Mouse (Mus musculus): ENCODE measurements around the gene Kcnh2.

Gene Kcnh2

GRCm38 (mm10) chr5:24344477-24345051, 6.8 kb downstream of the Kcnh2 start:
- peak; percentile 78 for DNase-seq

DNA sequence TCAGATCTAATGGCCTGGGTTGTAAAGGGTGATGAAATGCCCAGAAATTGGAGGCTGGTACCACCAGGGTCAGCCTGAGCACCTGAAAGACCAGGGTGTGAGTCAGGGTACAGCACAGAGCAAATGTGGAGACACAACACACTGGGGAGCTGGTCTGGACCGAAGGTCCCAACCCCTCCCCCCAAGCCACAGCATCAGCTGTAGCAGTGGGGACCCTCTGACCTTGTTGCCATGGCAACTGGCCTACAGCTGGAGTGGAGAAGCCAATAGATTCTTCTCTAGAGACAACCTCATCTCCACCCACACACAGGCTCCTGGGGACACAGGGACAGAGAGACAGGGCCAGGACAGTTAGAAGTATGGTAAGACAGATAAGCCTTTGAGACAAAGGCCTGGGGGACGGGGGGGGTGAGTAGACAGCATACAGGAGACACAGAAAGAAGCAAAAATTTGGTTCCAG, 7.4 kb downstream of the Kcnh2 start:
- DNase-seq = peak; percentile 30

- no peak for DNase-seq
Measured at GRCm38 (mm10) chr5:24343379-24343778, 8.0 kb downstream of the Kcnh2 start.

DNA sequence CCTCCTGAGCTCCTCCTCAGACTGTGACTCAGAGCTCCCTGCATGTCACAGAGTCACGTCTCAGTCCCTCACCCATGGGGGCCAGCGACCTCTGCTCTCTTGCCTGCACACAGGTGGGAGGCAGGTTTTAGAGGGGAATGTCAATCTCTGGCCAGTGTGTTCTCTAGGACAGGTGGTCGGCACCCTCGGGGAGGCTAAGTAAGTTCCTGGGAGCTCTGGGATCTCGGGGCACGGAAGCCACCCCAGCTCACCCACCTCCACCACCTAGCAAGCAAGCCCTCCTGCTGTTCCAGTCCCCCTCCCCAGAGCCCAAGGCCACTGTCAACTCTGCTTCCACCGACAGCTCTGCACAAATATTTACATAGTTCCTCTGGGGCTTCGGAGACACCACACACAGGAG, 8.4 kb downstream of the Kcnh2 start:
- no peak for DNase-seq

DNA sequence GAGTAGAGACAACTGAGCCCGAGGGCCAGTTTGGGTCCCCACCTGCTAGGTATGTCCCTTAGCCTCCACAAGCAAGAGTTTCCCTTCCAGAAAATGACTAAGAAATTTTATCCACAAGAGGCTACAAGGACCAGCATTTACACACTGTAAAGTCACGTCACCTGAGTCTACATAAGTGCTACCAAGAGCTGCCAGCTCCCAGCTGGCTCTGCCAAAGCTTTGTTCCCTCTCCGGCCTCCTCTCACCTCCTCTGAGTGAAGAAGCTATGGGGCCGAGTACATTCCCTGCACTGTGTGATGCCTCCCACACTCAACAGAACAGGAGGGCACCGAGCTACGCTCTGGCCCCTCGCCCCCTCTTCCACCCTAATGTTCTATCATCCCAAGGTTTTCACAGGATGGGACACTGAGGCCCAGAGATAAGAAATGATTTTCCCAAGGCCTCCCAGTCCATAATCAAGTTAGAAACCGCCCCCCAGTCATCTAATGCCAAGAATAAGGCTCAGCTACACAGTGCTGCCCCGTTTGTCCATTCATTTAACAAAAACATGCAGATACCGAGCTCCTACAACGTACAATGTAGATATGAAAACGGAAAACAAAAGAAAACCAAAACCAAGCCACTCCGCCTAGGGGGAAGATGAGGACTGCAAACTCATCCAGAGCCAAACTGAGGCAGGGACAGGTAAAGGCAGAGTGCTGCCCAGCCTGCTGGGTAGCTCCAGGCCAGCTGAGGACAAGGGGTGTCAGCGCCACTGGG, 9.0 kb downstream of the Kcnh2 start:
- no peak for DNase-seq

GRCm38 (mm10) chr5:24337821-24338220, 13.6 kb downstream of the Kcnh2 start:
- DNase-seq = no peak

DNA sequence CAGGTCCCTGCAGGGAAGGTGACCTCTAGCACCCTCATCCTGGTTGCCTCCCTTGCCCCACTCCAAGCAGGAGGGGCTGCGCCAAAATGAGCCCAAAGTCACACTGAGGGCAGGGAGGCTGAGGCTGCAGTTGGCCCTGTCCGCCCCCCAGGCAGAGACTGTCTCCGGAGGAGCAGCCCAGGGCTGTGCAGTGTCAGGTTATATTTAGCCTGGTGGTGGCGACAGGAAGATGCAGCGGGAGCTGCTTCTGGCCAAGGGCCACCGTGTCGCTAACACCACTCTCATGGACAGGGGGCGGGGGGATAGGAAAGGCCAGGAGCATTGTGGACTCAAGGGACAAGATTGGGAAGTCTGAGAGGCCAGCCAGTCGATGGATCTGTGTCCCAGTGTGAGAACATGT, 14.0 kb downstream of the Kcnh2 start:
- peak; percentile 86 for DNase-seq

DNA sequence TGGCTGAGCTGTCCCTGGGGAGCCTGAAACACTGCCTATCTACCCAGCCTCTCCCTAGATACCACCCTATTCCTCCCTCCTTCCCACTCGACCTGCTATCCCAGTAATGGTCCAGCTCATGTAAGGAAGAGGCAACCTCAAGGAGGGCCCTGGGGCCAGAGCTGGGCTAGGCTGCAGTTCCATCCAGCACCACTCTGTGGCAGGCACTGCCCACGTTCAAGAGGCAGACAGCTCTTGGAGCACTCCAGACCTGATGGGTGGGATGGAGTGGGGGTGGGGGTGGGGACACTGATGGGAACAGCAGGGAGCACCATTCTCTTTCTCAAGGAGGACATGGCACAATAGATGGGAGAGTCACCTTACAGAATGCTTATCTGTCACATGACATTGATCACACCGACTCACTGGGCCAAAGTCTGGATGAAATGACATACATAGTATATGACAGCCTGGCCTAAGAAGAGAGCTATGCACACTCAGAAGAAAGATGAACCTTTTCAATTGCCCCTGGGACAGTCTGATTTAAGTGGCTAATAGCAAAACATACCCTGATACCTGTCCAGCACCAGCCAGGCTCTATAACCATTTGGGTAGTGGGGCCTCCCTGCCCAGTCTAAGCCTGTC, 15.4 kb downstream of the Kcnh2 start:
- DNase-seq = peak; percentile 81

GRCm38 (mm10) chr5:24334749-24335148, 16.7 kb downstream of the Kcnh2 start:
- peak; percentile 72 for DNase-seq

GRCm38 (mm10) chr5:24332401-24332800, 19.0 kb downstream of the Kcnh2 start:
- DNase-seq = no peak

GRCm38 (mm10) chr5:24329965-24330298, 21.5 kb downstream of the Kcnh2 start:
- DNase-seq = no peak

DNA sequence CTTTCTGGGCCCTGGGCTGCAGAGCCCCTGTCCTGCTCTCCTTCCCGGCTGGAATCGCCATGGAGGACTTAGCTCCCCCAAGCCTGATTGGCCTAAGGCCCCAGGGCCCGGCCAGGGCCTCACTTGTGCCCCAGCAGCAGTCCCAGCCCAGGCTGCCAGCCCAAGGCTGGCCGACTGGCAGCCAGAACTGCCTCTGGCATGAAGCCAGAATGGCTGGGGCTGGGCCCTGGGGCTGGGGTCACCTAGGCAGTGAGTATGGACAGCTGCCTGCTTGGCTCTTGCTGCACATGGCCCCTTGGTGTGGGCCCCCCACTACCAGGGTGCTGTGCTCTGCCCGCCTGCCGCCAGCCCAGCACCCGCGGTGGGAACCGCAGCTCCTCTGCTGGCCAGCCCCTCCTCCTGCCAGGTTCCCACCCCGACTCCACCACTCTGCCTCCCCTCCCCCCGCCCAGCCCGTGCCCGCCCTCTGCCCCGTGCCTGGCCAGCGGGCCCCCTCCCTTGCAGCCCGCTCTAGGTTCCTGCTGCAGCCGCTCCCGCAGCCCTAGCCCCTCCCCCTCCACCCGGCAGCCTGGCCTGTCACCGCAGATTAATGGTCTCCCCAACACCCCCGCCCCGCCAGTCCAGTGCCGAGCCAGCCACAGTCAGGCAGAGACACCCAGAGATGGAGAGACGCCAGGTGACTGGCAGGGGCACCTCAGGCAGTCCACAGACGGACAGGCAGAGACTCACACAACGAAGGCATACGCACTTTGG, 22.0 kb downstream of the Kcnh2 start:
- peak; percentile 81 for DNase-seq

GRCm38 (mm10) chr5:24328813-24329211, 22.6 kb downstream of the Kcnh2 start:
- DNase-seq = no peak

DNA sequence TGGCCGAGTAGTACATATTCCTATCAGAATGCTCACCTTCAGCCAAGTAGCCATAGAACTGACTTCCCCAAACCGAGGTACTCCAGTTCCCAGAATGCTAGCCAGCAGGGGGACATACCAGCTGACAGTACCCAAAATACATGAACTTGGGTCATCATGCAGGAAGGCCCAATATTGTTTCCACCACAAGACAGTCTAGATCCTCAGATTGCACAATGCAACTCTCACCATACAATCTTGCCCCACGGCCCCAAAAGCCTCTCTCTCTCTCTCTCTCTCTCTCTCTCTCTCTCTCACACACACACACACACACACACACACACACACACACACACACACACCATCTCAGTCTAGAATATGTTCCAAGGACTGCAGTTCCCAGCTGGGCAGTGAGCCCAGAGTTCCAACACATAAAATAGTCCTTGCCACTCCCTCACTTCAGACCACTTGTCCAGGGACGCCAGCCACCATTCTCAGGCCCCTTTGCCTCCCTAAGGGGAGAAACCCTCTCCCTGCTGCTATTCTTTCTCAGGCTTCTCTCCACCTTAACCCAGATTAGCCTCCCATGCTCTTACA, 24.5 kb downstream of the Kcnh2 start:
- peak; percentile 78 for DNase-seq

DNA sequence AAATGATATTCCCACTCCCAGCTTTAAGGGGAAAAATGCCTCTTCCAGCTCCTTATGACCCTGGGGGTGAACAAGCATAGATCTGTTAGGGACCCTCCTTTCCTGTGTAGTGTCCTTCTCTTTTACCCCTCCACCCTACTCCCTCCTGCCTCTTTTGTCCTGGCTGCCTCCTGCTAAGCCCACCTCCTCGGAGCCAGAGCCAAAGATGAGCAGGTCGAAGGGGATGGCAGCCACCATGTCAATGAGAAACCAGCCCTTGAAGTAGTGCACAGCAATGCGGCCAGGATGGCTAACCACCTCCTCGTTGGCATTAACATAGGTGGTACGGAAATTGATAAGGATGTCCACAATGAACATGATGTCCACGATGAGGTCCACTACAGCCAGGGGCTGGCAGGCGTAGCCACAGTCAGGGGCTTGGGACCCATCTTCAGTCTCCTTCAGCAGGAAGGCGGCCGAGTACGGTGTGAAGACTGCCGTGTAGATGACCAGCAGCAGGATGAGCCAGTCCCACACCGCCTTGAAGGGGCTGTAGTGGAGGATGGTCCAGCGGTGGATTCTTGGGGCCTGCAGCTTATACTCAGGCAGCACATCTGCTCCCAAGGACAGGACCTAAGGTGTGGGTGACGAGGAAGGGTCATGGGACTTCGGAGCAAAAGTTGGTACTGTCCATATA, 25.1 kb downstream of the Kcnh2 start:
- DNase-seq = no peak

DNA sequence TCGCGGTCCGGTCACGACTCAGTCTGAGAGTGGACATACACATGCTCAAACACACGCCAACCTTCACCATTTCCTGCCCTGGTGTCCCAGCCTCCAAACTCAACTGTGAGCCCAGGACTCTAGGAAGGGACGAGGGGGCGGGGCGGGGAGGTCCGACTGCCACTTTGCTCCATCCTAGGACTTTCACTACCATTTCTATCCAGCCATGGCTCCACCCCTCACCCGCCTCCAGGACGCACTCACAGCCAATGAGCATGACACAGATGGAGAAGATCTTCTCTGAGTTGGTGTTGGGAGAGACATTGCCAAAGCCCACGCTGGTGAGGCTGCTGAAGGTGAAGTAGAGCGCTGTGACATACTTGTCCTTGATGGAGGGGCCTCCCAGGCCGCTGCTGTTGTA, 26.2 kb downstream of the Kcnh2 start:
- no peak for DNase-seq

DNA sequence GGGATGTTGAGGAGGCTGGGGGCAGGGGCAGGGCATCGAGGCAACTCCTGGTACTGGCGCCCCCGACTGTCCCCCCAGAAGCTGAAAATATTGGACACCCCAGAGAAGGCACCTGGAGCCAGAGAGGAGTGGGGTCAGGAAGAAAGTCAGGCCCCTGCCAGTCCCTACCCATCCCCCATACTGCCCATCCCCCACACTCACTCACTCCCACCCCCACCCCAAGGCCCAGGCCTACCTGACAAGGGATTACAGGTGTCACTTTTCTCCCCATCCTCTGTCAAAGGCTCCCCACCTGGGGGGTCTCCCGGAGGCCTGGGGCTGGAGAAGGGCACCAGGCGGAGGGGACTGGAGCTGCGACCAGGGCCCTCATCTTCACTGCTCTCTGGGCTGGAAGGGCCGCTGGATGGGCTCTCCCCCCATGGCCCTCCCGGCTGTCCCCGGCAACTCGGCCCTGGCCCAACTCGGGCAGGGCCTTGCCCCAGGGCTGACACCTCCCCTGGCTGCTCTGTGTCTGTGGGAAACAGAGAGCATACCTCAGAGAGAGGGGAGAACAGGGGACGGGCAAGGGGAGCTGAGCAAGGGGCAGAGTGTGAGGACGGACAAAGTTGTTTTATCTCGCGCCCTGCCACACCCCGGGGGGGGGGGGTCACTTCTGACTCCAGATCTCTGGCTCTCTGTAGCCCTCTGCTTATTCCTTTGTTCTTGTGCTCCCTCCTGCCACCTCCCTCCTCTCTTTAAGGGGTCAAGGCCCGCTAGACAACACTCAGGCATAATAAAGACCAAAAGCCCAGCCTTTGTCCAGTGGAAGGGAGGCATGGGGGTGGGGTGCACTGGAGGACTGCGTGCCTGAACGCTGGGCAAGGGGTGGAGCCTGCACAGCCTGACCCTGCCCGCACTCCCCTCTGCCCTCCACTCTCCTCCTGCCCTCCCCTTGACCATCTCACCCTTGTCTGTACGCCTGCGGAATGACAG, 29.4 kb downstream of the Kcnh2 start:
- DNase-seq = no peak

DNA sequence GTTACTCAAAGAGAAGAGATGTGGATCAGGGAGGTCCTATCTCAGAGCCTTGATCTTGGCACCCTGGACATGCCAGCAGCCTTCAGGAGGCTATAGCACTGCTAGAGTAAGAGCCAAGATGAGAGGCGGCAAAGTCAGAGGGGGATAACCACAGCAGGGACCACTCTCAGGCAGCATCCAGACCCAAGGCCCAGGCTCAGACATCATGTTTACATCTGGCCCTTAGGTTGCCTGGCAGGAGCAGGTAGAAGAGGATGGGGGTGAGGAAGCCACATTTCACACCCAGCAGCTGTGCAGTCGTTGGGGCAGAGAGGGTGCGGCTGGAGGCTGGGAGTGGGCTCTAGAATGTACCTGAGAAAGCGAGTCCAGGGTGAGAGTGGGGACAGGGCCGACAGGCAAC, 30.5 kb downstream of the Kcnh2 start:
- no peak for DNase-seq

DNA sequence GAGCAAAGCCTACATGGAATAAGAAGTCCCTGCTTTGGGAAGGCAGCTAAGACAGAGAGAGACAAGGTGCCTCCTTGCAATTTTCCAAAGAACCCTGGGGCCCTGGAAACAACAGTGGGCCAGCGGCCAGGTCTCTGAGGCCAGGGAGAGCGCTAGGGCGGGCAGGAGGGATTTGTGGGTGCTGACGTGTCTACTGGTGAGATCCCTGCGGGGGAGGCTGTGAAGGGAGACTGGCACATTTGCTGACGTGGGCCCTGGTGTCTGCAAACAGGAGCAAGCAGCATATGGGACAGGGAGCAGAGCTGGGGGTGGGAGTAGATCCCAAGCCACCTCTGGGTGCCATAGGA, 31.0 kb downstream of the Kcnh2 start:
- DNase-seq = no peak

DNA sequence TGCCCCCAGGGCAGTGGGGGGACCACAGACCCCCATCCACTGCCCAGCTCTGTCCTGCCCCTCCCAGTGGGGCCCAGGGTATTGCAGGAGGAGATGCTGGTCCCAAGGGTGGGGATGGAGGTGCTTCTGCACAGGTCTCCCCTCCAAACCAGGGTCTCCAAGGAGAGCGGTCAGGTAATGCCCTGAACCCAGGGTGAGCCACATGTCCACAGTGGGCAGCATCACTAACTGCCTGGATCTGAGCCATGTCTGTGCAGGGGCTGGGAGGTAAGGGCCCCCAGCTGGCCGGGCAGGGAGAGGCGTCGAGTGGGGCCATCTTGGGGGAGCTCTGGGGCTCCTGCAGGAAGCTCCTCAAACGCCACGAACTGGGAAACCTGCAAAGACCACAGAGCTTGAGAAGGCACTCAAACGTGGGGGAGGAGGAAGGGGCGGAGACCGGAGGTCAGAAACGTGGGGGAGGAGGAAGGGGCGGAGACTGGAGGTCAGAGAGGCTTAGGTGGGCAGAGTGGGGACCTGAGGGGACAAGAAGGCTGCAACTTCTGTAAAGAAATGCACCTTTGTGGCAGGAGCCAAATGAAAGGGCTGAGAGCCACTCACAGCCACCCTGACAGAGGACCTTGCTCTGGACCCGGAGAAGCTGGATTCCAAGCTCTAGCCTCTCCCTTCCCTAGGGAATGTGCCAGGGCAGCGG, 31.5 kb downstream of the Kcnh2 start:
- no peak for DNase-seq

- DNase-seq = no peak
Measured at GRCm38 (mm10) chr5:24309223-24309622, 42.2 kb downstream of the Kcnh2 start.
